Mouse (Mus musculus) G1E (cell line): ENCODE data around the gene Slc5a4b. TPM values are rescaled to one million over a fixed set of nuclear protein-coding genes. Genes with fewer than 3 reads are reported as not detected.
"Not testable (repeated sequence)": the region's sequence is repeated elsewhere in the genome, so short reads cannot be mapped to it uniquely, and the experiment has no call there.

Experiments
- ATAC-seq: 2 replicates; pipeline ENCODE4 v1.8.0; 2016; ENCODE audit warnings: mild to moderate bottlenecking; ENCODE audit not compliant: insufficient number of reproducible peaks, poor library complexity, low FRiP score, severe bottlenecking; ENCODE audit errors: extremely low read depth
- DNase-seq: peaks from one replicate; pipeline ENCODE4 v3.0.0; 2012; ENCODE audit warnings: low spot score
- H3K27me3 ChIP-seq: 2 replicates; pipeline ENCODE4 v1.6.1; 2012; ENCODE audit warnings: mild to moderate bottlenecking, low read length, inconsistent platforms; ENCODE audit not compliant: insufficient read depth
- H3K36me3 ChIP-seq: replicated peaks from 2 replicates; pipeline ENCODE3; 2012; ENCODE audit warnings: mild to moderate bottlenecking, inconsistent platforms
- H3K4me1 ChIP-seq: 2 replicates; pipeline ENCODE4 v1.6.1; 2012; ENCODE audit warnings: low read depth, low read length, inconsistent platforms, mixed read lengths; ENCODE audit not compliant: insufficient read depth
- H3K4me3 ChIP-seq: 2 replicates; pipeline ENCODE4 v1.5.1; 2012; ENCODE audit warnings: low read depth, mild to moderate bottlenecking, inconsistent platforms, low read length, moderate library complexity, mixed read lengths
- H3K9me3 ChIP-seq: replicated peaks from 2 replicates; pipeline ENCODE4 v1.6.1; 2012; ENCODE audit warnings: inconsistent platforms
- CTCF ChIP-seq: IDR thresholded peaks from 2 replicates; pipeline ENCODE4 v1.5.1; 2012; ENCODE audit warnings: low read depth, low read length, inconsistent platforms, mixed read lengths
- GATA1 ChIP-seq: IDR thresholded peaks from 2 replicates; pipeline ENCODE4 v1.6.1; 2012; ENCODE audit warnings: borderline replicate concordance, low read length, inconsistent platforms, mixed read lengths
- GATA2 ChIP-seq: IDR thresholded peaks from 2 replicates; pipeline ENCODE4 v1.6.1; 2012; ENCODE audit warnings: low read depth, low read length, inconsistent platforms, borderline replicate concordance
- POLR2AphosphoS5 ChIP-seq: IDR thresholded peaks from 2 replicates; pipeline ENCODE4 v1.6.1; 2012; ENCODE audit warnings: low read depth, low read length, inconsistent platforms; ENCODE audit not compliant: insufficient replicate concordance
- TAL1 ChIP-seq: conservative IDR thresholded peaks from 2 replicates; pipeline ENCODE4 v1.6.1; 2012; ENCODE audit warnings: low read depth, low read length, inconsistent platforms, mixed read lengths
- polyA plus RNA-seq: library from polyadenylated mRNA; stranded (reverse); fragments of >175 nt; gene quantifications from 2 replicates; pipeline ENCODE4 v1.2.3, GENCODE M21; 2012
- total RNA-seq, 2 experiments: library from RNA; stranded (forward) in 1 of 2; stranded (reverse) in 1 of 2; fragments of 200-1000 nt in 1 of 2; fragments of >200 nt in 1 of 2; fragmentation: Nextera tagmentation in 1 of 2; gene quantifications; 2 replicates each; pipeline ENCODE4 v1.2.3; 2014 to 2017

The Slc5a4b gene
- total and polyA plus RNA-seq, 3 experiments = not detected

DNA sequence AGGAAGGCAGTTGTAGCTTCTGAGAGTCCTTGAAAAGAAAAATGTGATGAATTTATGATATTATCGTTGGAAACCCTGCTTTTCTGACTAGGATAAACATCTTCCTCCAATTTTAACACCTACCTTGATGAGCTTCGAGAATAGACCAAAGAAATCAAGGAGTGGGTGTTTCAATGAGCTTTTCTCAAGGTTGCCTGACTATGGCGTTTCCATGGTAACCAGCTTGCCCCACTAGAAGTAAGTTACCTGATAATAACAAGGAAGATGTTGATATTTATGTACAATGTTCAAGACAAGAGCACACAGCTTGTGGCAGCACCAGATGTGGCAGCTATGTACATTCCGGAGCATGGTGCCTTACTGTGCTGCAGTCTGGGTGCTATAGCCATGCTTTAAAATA, 21.7 kb upstream of the Slc5a4b start:
- TF ChIP-seq POLR2AphosphoS5 = no peak
- no peak for TF ChIP-seq GATA2
- TF ChIP-seq GATA1 = no peak
- no peak for TF ChIP-seq TAL1
- no peak for TF ChIP-seq CTCF
- Histone ChIP-seq H3K9me3 (no peaks in the 10 kb centered on the region), H3K27me3 (no peaks in the 10 kb centered on the region), H3K4me1 (no peaks in the 10 kb centered on the region), H3K4me3 (no peak overlapping the region), H3K36me3 (no peaks in the 10 kb centered on the region)
- DNase-seq (no peak), ATAC-seq (no peak)

DNA sequence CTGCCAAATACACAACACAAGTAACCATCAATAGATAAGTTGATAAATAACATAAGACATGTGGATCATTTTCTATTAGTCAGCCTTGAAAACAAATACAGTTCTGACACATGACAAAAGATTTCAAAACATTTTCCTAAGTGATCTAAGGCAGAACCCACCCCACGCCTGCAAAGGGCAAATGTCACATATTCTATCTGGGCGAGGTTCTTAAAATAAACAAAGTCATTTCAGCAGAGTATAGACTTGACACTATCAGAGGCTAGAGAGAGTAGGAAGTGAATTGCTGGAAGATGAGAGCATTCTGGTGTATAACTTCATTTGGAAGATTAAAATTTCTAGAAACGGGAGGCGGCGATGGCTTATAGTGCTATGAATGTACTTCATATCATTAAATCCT, 10.7 kb upstream of the Slc5a4b start:
- no peaks in the 10 kb centered on the region for H3K36me3 ChIP-seq
- ATAC-seq = no peak
- TF ChIP-seq CTCF (no peak), POLR2AphosphoS5 (no peak), GATA2 (no peak), GATA1 (no peak)
- DNase-seq = no peak
- H3K27me3 ChIP-seq = no peaks in the 10 kb centered on the region
- H3K4me1 ChIP-seq = peaks cover 2% of the 10 kb centered on the region; the same call in 1 of the 2 replicates
- H3K9me3 ChIP-seq = no peaks in the 10 kb centered on the region
- H3K4me3 ChIP-seq = no peak overlapping the region

DNA sequence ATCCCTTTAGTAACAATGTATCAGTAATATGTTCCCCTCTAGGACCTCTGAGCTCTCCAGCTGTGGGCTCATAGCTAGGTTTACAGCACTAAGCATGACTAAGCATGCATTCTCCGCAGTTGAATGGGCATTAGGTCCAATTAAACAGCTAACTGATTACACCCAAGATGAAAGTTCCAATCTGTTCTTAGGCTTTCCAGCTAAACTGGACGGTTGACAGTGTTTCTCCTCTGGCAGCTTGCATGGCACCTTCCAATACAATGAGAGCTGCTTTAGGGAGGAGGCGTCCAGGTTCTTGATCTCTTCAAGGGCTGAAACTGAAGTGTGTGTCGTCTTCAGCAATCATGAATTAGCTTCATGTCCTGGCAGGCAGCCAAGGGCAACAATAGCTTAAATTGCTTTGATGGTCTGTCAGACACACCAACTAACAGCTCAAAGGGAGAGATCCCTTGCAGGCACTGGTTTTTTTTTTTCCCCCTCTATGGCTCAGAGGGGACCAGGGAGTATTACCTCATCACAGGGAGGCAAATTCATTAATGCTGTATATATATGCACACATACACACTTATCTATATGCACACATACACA, 9.5 kb upstream of the Slc5a4b start:
- ATAC-seq (no peak), DNase-seq (no peak)
- TF ChIP-seq TAL1 (no peak), POLR2AphosphoS5 (no peak)
- no peaks in the 10 kb centered on the region for H3K9me3 ChIP-seq
- H3K36me3 ChIP-seq = no peaks in the 10 kb centered on the region
- H3K27me3 ChIP-seq = no peaks in the 10 kb centered on the region
- H3K4me3 ChIP-seq = no peak overlapping the region
- H3K4me1 ChIP-seq = peaks cover 2% of the 10 kb centered on the region; the same call in 1 of the 2 replicates

DNA sequence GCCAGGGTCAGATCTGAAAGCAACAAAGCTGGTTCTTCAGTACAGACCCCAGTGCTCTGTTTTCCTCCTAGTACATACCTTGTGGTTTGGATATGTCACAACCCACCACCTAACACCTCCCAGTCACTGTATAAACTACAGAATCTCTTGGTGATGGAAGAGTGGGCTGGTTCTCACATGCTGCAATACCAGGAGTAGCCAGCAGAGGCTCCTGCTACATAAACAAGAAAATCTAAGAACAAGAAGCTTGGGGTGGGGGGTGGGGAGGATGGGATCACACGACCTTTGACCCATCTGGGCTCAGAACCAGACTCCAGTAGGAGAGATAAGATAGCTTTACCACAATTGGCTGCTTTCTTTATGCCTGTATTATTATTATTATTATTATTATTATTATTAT, 8.0 kb upstream of the Slc5a4b start:
- ATAC-seq = no peak
- DNase-seq = peak; percentile 16

DNA sequence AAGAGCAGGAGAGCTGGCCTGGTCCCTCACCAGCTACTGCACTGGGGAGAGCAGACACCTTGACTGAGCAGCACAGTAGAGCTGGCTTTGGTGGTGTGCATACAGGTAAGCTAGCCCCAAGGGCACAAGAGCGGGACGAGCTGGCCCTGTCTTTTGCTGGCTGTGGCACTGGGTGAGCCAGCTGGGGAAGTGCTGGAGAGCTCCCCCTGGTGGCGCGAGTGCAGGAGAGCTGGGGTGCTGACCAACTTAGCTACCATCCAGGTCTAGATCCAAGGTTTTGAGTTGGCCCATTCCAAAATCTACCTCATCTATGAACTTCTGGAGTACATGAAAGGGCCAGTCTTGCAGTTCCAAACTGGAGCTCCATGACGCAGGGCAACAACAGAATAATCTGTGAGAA, 7.2 kb upstream of the Slc5a4b start:
- H3K9me3 ChIP-seq = no peaks in the 10 kb centered on the region
- H3K4me1 ChIP-seq = peaks cover 2% of the 10 kb centered on the region; the same call in 1 of the 2 replicates
- no peaks in the 10 kb centered on the region for H3K27me3 ChIP-seq
- H3K36me3 ChIP-seq = no peaks in the 10 kb centered on the region
- ATAC-seq = peak; percentile 22; the same call in 1 of the 2 replicates
- DNase-seq = peak; percentile 48
- TF ChIP-seq TAL1 = no peak
- peak; percentile 72 for TF ChIP-seq CTCF
- no peak overlapping the region for H3K4me3 ChIP-seq

More for the DNA sequence above, 8.0 kb upstream of the Slc5a4b start:
- no peak overlapping the region for H3K4me3 ChIP-seq
- TF ChIP-seq CTCF (peak; percentile 72), GATA2 (no peak), GATA1 (no peak), POLR2AphosphoS5 (no peak), TAL1 (no peak)
- no peaks in the 10 kb centered on the region for H3K27me3 ChIP-seq
- peaks cover 2% of the 10 kb centered on the region; the same call in 1 of the 2 replicates for H3K4me1 ChIP-seq
- H3K36me3 ChIP-seq = no peaks in the 10 kb centered on the region
- no peaks in the 10 kb centered on the region for H3K9me3 ChIP-seq

DNA sequence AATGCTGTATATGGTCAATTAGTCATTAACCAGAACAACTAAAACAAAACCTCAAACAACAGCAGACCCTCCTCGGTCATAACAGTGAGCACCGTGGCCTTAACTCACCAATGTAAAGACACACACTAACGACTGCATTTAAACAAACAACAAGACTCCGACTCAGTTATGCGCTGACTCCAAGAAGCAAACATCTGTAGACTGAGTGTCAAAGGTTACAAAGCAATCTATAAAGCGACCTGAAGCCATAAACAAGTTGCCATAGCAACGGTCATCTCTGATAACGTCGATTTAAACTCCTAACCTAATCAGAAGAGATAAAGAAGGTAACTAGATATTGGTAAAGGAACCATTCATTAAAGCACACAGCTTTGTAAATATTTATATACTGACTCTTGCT, 13.4 kb downstream of the Slc5a4b start:
- ATAC-seq (no peak), DNase-seq (no peak)
- Histone ChIP-seq H3K36me3 (no peaks in the 10 kb centered on the region), H3K27me3 (no peaks in the 10 kb centered on the region), H3K4me1 (no peaks in the 10 kb centered on the region), H3K4me3 (no peak overlapping the region), H3K9me3 (no peaks in the 10 kb centered on the region)
- TF ChIP-seq GATA1 (no peak), GATA2 (no peak), TAL1 (no peak), CTCF (no peak), POLR2AphosphoS5 (no peak)

DNA sequence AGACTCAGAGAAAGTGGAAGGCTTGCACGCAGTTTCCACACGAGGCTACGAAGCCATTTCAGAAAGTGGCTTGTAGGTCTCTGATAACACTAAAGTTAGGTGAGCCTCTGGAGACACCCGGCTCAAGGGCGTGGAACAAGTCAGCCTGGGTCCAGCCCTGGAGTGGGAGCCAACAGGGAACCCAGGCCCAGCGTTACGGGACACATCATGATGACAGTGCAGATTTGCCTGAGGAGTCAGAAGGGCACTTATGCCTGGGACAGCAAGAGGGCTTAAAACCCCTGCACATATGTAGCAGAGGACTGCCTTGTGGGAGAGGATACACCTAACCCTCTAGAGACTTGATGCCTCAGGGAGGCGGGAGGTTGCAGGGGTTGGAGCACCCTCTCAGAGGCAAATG, 14.2 kb downstream of the Slc5a4b start:
- H3K27me3 ChIP-seq = no peaks in the 10 kb centered on the region
- TF ChIP-seq CTCF = no peak
- TF ChIP-seq TAL1 = no peak
- TF ChIP-seq GATA1 = no peak
- no peak for TF ChIP-seq GATA2
- no peak for TF ChIP-seq POLR2AphosphoS5
- no peak overlapping the region for H3K4me3 ChIP-seq
- H3K9me3 ChIP-seq = no peaks in the 10 kb centered on the region
- H3K36me3 ChIP-seq = no peaks in the 10 kb centered on the region
- DNase-seq = no peak
- no peaks in the 10 kb centered on the region for H3K4me1 ChIP-seq
- no peak for ATAC-seq

DNA sequence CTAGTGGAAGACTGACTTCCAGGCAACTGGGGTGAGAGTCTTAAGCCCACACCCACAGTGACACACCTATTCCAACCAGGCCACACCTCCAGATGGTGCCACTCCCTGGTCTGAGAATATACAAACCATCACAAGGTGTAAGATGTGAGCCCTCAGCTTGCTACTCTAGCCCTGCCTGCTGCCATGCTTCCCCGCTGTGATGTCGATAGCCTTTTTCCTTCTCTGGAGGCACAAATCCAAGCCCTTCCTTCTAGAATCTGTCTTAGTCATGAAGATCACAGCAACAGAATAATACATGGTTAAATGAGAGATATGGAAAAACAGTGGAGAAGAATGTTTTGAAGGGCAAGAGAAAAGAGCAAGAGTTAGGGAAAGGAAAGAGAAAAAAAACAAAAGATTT, 33.8 kb downstream of the Slc5a4b start:
- H3K36me3 ChIP-seq, H3K27me3 ChIP-seq, H3K4me1 ChIP-seq, ATAC-seq, H3K9me3 ChIP-seq, DNase-seq, H3K4me3 ChIP-seq: not testable (repeated sequence)

DNA sequence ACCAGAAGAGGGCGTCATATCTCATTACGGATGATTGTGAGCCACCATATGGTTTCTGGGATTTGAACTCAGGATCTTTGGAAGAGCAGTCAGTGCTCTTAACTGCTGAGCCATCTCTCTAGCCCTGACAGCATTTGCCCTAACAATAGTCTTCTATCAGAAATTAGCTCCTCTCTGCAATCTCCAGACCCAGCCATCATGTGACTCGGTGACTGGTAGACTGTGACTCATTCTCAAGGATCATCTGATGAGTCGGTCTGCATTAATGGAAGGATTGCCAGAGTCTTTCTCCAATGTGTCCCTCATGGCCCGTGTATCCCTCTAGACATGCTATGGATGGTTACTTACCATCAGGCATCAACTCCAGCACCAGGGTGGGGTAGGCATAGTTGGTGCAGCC, 38.7 kb downstream of the Slc5a4b start:
- not testable (repeated sequence) for H3K36me3 ChIP-seq, H3K4me1 ChIP-seq, H3K27me3 ChIP-seq, DNase-seq, H3K4me3 ChIP-seq, H3K9me3 ChIP-seq, ATAC-seq
